Mouse (Mus musculus) heart, adult 2 months (tissue): ENCODE measurements around the gene Stat5a.

Source experiments
- CTCF ChIP-seq: fragments of 200-600 bp; IDR thresholded peaks from 2 replicates; pipeline ENCODE4 v1.8.1; 2022; ENCODE audit warnings: antibody characterized with exemption, mild to moderate bottlenecking, moderate library complexity
- EP300 ChIP-seq: fragments of 200-500 bp; IDR thresholded peaks from 2 replicates; pipeline ENCODE4 v1.6.1; 2011; ENCODE audit warnings: low read depth, low read length, control low read depth; ENCODE audit not compliant: insufficient read depth
- POLR2A ChIP-seq: fragments of 200-500 bp; IDR thresholded peaks from 2 replicates; pipeline ENCODE4 v1.6.1; 2011; ENCODE audit warnings: mild to moderate bottlenecking, low read depth, low read length, control low read depth; ENCODE audit not compliant: insufficient read depth

- TF ChIP-seq EP300, result no peak
- TF ChIP-seq POLR2A, result no peak
- TF ChIP-seq CTCF, result no peak
Measured at GRCm38 (mm10) chr11:100810516-100810915, 48.6 kb upstream of the Stat5a start.
